Mouse (Mus musculus): ENCODE measurements around the gene Foxo3. TPM values are rescaled to one million over a fixed set of nuclear protein-coding genes. Genes with fewer than 3 reads are reported as not detected.
A peak's percentile ranks its signal among the peaks of the same experiment; 100 is the strongest.

The Foxo3 gene
- polyA plus RNA-seq, 1 experiment: 76.6 TPM

- DNase-seq: no peak
- H3K27me3 ChIP-seq (ENCODE audit: control insufficient read depth, insufficient read depth, low read length): no peaks in the 10 kb centered on the region
- H3K36me3 ChIP-seq (ENCODE audit: control insufficient read depth, insufficient read depth, low read length): no peaks in the 10 kb centered on the region
- 92% methylated on average over 3 of the region's 3 CpGs for WGBS
- H3K4me3 ChIP-seq (ENCODE audit: control insufficient read depth, insufficient read depth, low read length): no peak overlapping the region
- peaks cover 26% of the 10 kb centered on the region for H3K4me1 ChIP-seq (replicated peaks; ENCODE audit: control insufficient read depth, insufficient read depth, low read length)
- no peak overlapping the region for H3K27ac ChIP-seq (ENCODE audit: control insufficient read depth, insufficient read depth, low read length)
- TF ChIP-seq CTCF (IDR thresholded peaks at IDR 0.05; ENCODE audit: borderline replicate concordance, control insufficient read depth, extremely low read depth, insufficient read depth, low read length, poor library complexity): no peak
- no peak for TF ChIP-seq POLR2A (IDR thresholded peaks at IDR 0.05; ENCODE audit: control insufficient read depth, extremely low read depth, insufficient read depth, low read length, poor library complexity)
Measured at GRCm38 (mm10) chr10:42231100-42231541, 45.4 kb downstream of the Foxo3 start.

- no peaks in the 10 kb centered on the region for H3K36me3 ChIP-seq (ENCODE audit: control insufficient read depth, insufficient read depth, low read length)
- DNase-seq: no peak
- H3K4me1 ChIP-seq (replicated peaks; ENCODE audit: control insufficient read depth, insufficient read depth, low read length): peaks cover 31% of the 10 kb centered on the region
- no peak for TF ChIP-seq CTCF (IDR thresholded peaks at IDR 0.05; ENCODE audit: borderline replicate concordance, control insufficient read depth, extremely low read depth, insufficient read depth, low read length, poor library complexity)
- TF ChIP-seq POLR2A (IDR thresholded peaks at IDR 0.05; ENCODE audit: control insufficient read depth, extremely low read depth, insufficient read depth, low read length, poor library complexity): no peak
- no peak overlapping the region for H3K27ac ChIP-seq (ENCODE audit: control insufficient read depth, insufficient read depth, low read length)
- WGBS: 97% methylated on average over 5 of the region's 5 CpGs
- no peaks in the 10 kb centered on the region for H3K27me3 ChIP-seq (ENCODE audit: control insufficient read depth, insufficient read depth, low read length)
- H3K4me3 ChIP-seq (ENCODE audit: control insufficient read depth, insufficient read depth, low read length): no peak overlapping the region
Measured at GRCm38 (mm10) chr10:42230471-42231099, 46.0 kb downstream of the Foxo3 start.

GRCm38 (mm10) chr10:42227751-42228241 is 48.8 kb downstream of the Foxo3 start:
- no peak for TF ChIP-seq CTCF (IDR thresholded peaks at IDR 0.05; ENCODE audit: borderline replicate concordance, control insufficient read depth, extremely low read depth, insufficient read depth, low read length, poor library complexity)
- no peak for TF ChIP-seq POLR2A (IDR thresholded peaks at IDR 0.05; ENCODE audit: control insufficient read depth, extremely low read depth, insufficient read depth, low read length, poor library complexity)
- Histone ChIP-seq H3K27me3 (ENCODE audit: control insufficient read depth, insufficient read depth, low read length) (no peaks in the 10 kb centered on the region), H3K27ac (ENCODE audit: control insufficient read depth, insufficient read depth, low read length) (no peak overlapping the region), H3K36me3 (ENCODE audit: control insufficient read depth, insufficient read depth, low read length) (no peaks in the 10 kb centered on the region), H3K4me3 (ENCODE audit: control insufficient read depth, insufficient read depth, low read length) (no peak overlapping the region), H3K4me1 (replicated peaks; ENCODE audit: control insufficient read depth, insufficient read depth, low read length) (peaks cover 31% of the 10 kb centered on the region)
- DNase-seq: no peak
- 83% methylated on average over 4 of the region's 4 CpGs for WGBS

DNA sequence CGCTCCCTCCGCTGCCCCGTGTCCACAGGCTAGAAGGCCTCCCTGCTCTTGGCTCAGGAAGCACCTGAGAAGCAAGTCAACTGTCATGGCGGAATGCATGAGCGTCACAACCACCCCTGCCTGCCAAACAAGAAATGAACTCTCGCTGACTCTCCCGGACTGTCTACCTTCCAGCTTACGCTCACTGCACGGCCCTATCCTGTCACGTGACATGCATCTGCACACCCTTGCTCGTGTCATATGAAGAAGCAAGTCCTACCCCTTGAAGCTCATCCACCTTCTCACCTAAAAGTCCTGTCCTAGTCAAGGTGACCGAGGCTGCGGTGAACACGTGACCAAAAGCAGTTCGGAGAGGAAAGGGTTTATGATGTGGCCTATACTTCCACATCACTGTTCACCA is 50.4 kb downstream of the Foxo3 start:
- Histone ChIP-seq H3K4me1 (replicated peaks; ENCODE audit: control insufficient read depth, insufficient read depth, low read length) (peaks cover 31% of the 10 kb centered on the region), H3K36me3 (ENCODE audit: control insufficient read depth, insufficient read depth, low read length) (no peaks in the 10 kb centered on the region), H3K4me3 (ENCODE audit: control insufficient read depth, insufficient read depth, low read length) (no peak overlapping the region), H3K27me3 (ENCODE audit: control insufficient read depth, insufficient read depth, low read length) (no peaks in the 10 kb centered on the region), H3K27ac (ENCODE audit: control insufficient read depth, insufficient read depth, low read length) (no peak overlapping the region)
- WGBS: 66% methylated on average over 15 of the region's 15 CpGs
- TF ChIP-seq POLR2A (IDR thresholded peaks at IDR 0.05; ENCODE audit: control insufficient read depth, extremely low read depth, insufficient read depth, low read length, poor library complexity): no peak
- TF ChIP-seq CTCF (IDR thresholded peaks at IDR 0.05; ENCODE audit: borderline replicate concordance, control insufficient read depth, extremely low read depth, insufficient read depth, low read length, poor library complexity): no peak
- peak; percentile 5 for DNase-seq

- H3K4me1 ChIP-seq (replicated peaks; ENCODE audit: control insufficient read depth, insufficient read depth, low read length): peaks cover 33% of the 10 kb centered on the region
- H3K4me3 ChIP-seq (ENCODE audit: control insufficient read depth, insufficient read depth, low read length): no peak overlapping the region
- DNase-seq: no peak
- H3K27ac ChIP-seq (ENCODE audit: control insufficient read depth, insufficient read depth, low read length): no peak overlapping the region
- no peaks in the 10 kb centered on the region for H3K27me3 ChIP-seq (ENCODE audit: control insufficient read depth, insufficient read depth, low read length)
- H3K36me3 ChIP-seq (ENCODE audit: control insufficient read depth, insufficient read depth, low read length): no peaks in the 10 kb centered on the region
- WGBS: 92% methylated on average over 18 of the region's 18 CpGs
- TF ChIP-seq CTCF (IDR thresholded peaks at IDR 0.05; ENCODE audit: borderline replicate concordance, control insufficient read depth, extremely low read depth, insufficient read depth, low read length, poor library complexity) (no peak), POLR2A (IDR thresholded peaks at IDR 0.05; ENCODE audit: control insufficient read depth, extremely low read depth, insufficient read depth, low read length, poor library complexity) (no peak)
Measured at GRCm38 (mm10) chr10:42225184-42225935, 51.2 kb downstream of the Foxo3 start.

GRCm38 (mm10) chr10:42221996-42222395 is 54.6 kb downstream of the Foxo3 start:
- TF ChIP-seq CTCF (IDR thresholded peaks at IDR 0.05; ENCODE audit: borderline replicate concordance, control insufficient read depth, extremely low read depth, insufficient read depth, low read length, poor library complexity) (no peak), POLR2A (IDR thresholded peaks at IDR 0.05; ENCODE audit: control insufficient read depth, extremely low read depth, insufficient read depth, low read length, poor library complexity) (no peak)
- H3K4me3 ChIP-seq (ENCODE audit: control insufficient read depth, insufficient read depth, low read length): no peak overlapping the region
- DNase-seq: no peak
- H3K27me3 ChIP-seq (ENCODE audit: control insufficient read depth, insufficient read depth, low read length): no peaks in the 10 kb centered on the region
- no peak overlapping the region for H3K27ac ChIP-seq (ENCODE audit: control insufficient read depth, insufficient read depth, low read length)
- WGBS: 95% methylated on average over 11 of the region's 11 CpGs
- H3K4me1 ChIP-seq (replicated peaks; ENCODE audit: control insufficient read depth, insufficient read depth, low read length): peaks cover 31% of the 10 kb centered on the region
- no peaks in the 10 kb centered on the region for H3K36me3 ChIP-seq (ENCODE audit: control insufficient read depth, insufficient read depth, low read length)
